Mouse (Mus musculus): ENCODE results near the gene Rnf157. TPM values are rescaled to one million over a fixed set of nuclear protein-coding genes. Genes with fewer than 3 reads are reported as not detected.
"Not testable (repeated sequence)": the region's sequence is repeated elsewhere in the genome, so short reads cannot be mapped to it uniquely, and the experiment has no call there.

The Rnf157 gene
- polyA plus RNA-seq, 1 experiment from 2014 or later: 36.8 TPM

DNA sequence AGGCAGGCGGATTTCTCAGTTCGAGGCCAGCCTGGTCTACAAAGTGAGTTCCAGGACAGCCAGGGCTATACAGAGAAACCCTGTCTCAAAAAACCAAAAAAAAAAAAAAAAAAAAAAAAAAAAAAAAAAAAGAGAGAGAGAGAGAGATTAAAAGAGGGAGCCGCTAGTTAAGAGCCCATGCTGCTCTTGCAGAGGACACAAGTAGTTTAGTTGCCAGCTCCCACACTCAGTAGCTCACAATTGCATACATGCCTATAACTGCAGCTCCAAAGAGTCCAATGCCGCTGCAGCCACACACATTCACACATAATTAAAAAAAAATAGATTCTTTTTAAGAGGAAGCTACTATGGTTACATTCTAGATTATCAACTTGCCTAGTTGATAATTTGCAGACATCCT, 2.4 kb downstream of the Rnf157 start:
- not testable (repeated sequence) for H3K9me3 ChIP-seq; H3K27ac ChIP-seq; H3K36me3 ChIP-seq (replicated peaks); ATAC-seq (ENCODE audit: low FRiP score); H3K4me2 ChIP-seq; H3K9ac ChIP-seq; H3K4me3 ChIP-seq (replicated peaks)
- WGBS: 77% methylated on average over 4 of the region's 4 CpGs
- peaks cover 13% of the 10 kb centered on the region for H3K27me3 ChIP-seq
- H3K4me1 ChIP-seq: peaks cover 26% of the 10 kb centered on the region

DNA sequence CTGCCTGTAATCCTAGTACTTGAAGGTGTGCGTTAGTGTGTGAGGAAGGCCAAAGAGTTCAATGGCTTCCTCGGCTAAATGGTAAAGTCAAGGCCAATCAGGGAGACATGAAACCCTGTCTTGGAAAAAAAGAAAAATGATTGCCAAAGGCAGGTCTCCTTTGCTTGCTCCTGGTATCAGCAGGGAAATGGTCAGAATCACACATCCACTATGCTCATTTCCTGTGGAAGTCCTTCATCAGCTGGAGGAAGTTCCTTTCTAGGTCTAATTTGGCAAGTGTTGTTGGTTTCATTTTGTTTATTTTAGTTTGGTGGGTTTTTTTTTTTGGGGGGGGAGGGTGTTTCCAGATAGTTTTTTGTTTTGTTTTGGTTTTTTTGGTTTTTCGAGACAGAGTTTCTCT, 3.8 kb downstream of the Rnf157 start:
- ATAC-seq (ENCODE audit: low FRiP score): no peak
- Histone ChIP-seq H3K27me3 (0 out of 2 replicates have a peak, but pooled peaks cover 3% of the 10 kb centered on the region), H3K9ac (no peak overlapping the region), H3K9me3 (no peaks in the 10 kb centered on the region), H3K4me3 (replicated peaks) (no peak overlapping the region), H3K4me2 (no peak overlapping the region), H3K4me1 (peaks cover 26% of the 10 kb centered on the region), H3K27ac (no peak overlapping the region), H3K36me3 (replicated peaks) (peaks cover 6% of the 10 kb centered on the region)
- 88% methylated on average over 3 of the region's 3 CpGs for WGBS

DNA sequence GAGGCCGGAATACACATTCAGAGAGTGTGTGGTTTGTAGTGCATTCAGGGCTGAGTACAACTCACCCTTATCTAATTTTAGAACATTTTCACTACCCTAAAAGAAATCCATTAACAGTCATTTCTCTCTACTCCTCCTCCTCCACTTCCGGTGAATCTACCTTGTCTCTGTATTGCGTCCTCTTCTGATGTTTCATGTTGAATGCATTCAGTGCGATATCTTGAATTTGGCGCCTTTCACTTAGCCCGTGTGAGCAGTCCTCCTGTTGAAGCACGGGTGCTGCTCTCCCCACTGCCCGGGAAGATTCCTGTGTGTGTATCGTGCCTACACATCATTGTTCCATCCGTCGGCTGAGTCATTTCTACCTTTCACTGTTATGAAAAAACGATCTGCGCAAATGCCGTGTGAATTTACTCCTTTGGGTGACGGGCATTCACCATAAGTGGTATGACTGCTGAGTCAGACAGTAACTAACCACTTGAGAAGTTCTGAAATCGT, 6.6 kb downstream of the Rnf157 start:
- WGBS: 96% methylated on average over 16 of the region's 16 CpGs
- Histone ChIP-seq H3K27ac (no peak overlapping the region), H3K9ac (no peak overlapping the region), H3K27me3 (no peaks in the 10 kb centered on the region), H3K4me2 (no peak overlapping the region), H3K36me3 (replicated peaks) (peaks cover 18% of the 10 kb centered on the region), H3K9me3 (no peaks in the 10 kb centered on the region), H3K4me1 (peaks cover 9% of the 10 kb centered on the region), H3K4me3 (replicated peaks) (no peak overlapping the region)
- ATAC-seq (ENCODE audit: low FRiP score): no peak

DNA sequence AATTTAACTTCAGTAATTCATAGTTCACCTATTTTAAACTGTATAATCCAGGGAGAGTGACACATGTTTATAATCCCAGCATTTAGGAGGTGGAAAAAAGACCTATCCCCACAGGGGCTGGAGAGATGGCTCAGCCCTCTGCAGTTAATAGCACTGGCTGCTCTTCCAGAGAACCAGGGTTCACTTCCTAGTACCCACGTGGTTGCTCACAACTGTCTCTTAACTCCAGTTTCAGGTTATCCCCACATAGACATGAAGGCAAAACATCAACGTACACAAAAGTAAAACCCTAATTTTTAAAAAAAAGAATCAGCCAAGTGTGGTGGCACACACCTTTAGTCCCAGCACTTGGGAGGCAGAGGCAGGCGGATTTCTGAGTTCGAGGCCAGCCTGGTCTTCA, 7.2 kb downstream of the Rnf157 start:
- H3K4me1 ChIP-seq: peaks cover 2% of the 10 kb centered on the region; the same call in 1 of the 2 replicates
- 93% methylated on average over 4 of the region's 4 CpGs for WGBS
- no peak overlapping the region for H3K4me2 ChIP-seq
- no peak overlapping the region for H3K9ac ChIP-seq
- H3K27ac ChIP-seq: no peak overlapping the region
- no peak for ATAC-seq (ENCODE audit: low FRiP score)
- H3K9me3 ChIP-seq: no peaks in the 10 kb centered on the region
- H3K27me3 ChIP-seq: no peaks in the 10 kb centered on the region
- no peak overlapping the region for H3K4me3 ChIP-seq (replicated peaks)
- H3K36me3 ChIP-seq (replicated peaks): peaks cover 18% of the 10 kb centered on the region

DNA sequence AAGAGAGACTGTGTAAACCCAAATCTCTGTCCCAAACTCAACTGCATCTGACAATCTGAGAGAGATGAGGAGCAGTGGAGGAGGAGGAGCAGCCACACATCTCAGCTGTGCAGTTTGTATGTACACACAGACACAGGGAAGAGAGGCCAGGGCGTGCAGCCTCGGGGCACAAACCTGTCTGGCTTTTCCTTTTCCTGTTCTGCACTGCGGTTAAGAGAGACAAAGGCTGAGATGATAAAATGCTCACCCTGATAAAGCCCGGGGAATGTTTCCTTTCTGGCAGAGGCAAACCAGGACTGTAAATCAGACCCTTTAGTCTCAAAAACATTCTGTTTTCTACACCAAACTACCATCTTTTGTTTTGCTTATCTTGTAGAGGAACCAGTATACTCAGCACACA, 12.3 kb downstream of the Rnf157 start:
- no peak overlapping the region for H3K9ac ChIP-seq
- no peaks in the 10 kb centered on the region for H3K9me3 ChIP-seq
- no peak for ATAC-seq (ENCODE audit: low FRiP score)
- 82% methylated on average over 4 of the region's 4 CpGs for WGBS
- no peak overlapping the region for H3K4me3 ChIP-seq (replicated peaks)
- no peak overlapping the region for H3K4me2 ChIP-seq
- peaks cover 8% of the 10 kb centered on the region for H3K4me1 ChIP-seq
- no peaks in the 10 kb centered on the region for H3K27me3 ChIP-seq
- H3K36me3 ChIP-seq (replicated peaks): peaks cover 22% of the 10 kb centered on the region
- H3K27ac ChIP-seq: 0 out of 2 replicates have a peak overlapping the region, but pooled peaks have one; percentile 32

DNA sequence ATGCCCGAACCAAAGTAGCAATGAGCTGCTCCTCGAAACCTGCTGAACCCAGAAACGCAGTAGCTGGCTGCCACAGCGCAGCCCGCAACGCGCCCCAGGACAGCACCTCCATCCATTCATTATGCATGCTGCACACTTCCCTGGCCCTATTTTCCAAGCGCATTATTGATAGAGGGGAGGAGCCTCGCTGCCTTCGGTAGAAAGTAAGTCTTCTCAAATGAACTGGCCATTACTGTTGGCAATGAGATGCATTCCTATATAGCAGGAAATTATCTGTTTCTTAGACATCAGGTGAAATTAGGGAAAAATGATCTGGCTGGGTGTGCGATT, 14.5 kb downstream of the Rnf157 start:
- 83% methylated on average over 11 of the region's 11 CpGs for WGBS
- no peaks in the 10 kb centered on the region for H3K27me3 ChIP-seq
- no peak overlapping the region for H3K9ac ChIP-seq
- H3K27ac ChIP-seq: no peak overlapping the region
- H3K36me3 ChIP-seq (replicated peaks): peaks cover 19% of the 10 kb centered on the region
- no peaks in the 10 kb centered on the region for H3K9me3 ChIP-seq
- no peak overlapping the region for H3K4me2 ChIP-seq
- ATAC-seq (ENCODE audit: low FRiP score): no peak
- peaks cover 8% of the 10 kb centered on the region for H3K4me1 ChIP-seq
- no peak overlapping the region for H3K4me3 ChIP-seq (replicated peaks)

GRCm38 (mm10) chr11:116397517-116398347, 15.1 kb downstream of the Rnf157 start:
- Histone ChIP-seq H3K4me1 (peaks cover 8% of the 10 kb centered on the region), H3K27me3 (no peaks in the 10 kb centered on the region), H3K4me3 (replicated peaks) (no peak overlapping the region), H3K36me3 (replicated peaks) (0 out of 2 replicates have a peak, but pooled peaks cover 13% of the 10 kb centered on the region), H3K9me3 (no peaks in the 10 kb centered on the region), H3K27ac (no peak overlapping the region), H3K9ac (no peak overlapping the region), H3K4me2 (no peak overlapping the region)
- no peak for ATAC-seq (ENCODE audit: low FRiP score)
- 83% methylated on average over 8 of the region's 8 CpGs for WGBS

GRCm38 (mm10) chr11:116396934-116397330, 15.9 kb downstream of the Rnf157 start:
- H3K27ac ChIP-seq: no peak overlapping the region
- H3K9ac ChIP-seq: no peak overlapping the region
- H3K27me3 ChIP-seq: no peaks in the 10 kb centered on the region
- no peak overlapping the region for H3K4me3 ChIP-seq (replicated peaks)
- WGBS: 97% methylated on average over 3 of the region's 3 CpGs
- H3K4me2 ChIP-seq: no peak overlapping the region
- ATAC-seq (ENCODE audit: low FRiP score): no peak
- no peaks in the 10 kb centered on the region for H3K9me3 ChIP-seq
- 0 out of 2 replicates have a peak, but pooled peaks cover 13% of the 10 kb centered on the region for H3K36me3 ChIP-seq (replicated peaks)
- H3K4me1 ChIP-seq: peaks cover 8% of the 10 kb centered on the region

DNA sequence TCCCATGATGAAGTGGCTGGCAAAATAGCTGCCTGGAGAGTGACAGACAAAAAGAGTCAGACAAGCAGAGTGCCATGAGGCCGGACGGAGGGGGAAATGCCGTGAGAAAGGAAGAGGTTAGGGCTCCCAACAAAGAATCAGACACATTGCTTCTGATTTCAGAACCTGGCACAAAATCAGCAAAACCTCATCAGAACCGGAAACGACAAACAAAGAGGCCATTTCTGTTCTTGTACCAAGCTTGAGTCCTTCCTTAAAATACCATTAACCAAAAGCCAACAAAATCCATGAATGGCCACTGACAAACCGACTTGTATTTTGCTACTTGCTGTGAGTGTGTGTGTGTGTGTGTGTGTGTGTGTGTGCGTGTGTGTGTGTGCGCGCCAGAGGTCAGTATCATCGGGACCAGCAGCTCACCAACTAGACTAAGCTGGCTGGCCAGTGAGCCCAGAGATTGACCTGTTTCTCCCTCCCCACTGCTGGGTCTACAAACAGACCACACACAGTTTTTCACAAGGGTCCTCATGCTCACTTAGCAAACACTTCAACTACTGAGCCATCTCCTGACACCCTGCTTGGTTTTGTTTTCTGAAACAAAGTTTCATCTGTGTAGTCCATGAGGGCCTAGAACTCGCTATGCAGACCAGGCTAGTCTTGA, 16.4 kb downstream of the Rnf157 start:
- no peak for ATAC-seq (ENCODE audit: low FRiP score)
- Histone ChIP-seq H3K27ac (no peak overlapping the region), H3K4me3 (replicated peaks) (no peak overlapping the region), H3K27me3 (no peaks in the 10 kb centered on the region), H3K4me2 (no peak overlapping the region), H3K9me3 (no peaks in the 10 kb centered on the region), H3K36me3 (replicated peaks) (0 out of 2 replicates have a peak, but pooled peaks cover 13% of the 10 kb centered on the region), H3K9ac (no peak overlapping the region), H3K4me1 (peaks cover 8% of the 10 kb centered on the region)
- 92% methylated on average over 11 of the region's 11 CpGs for WGBS

GRCm38 (mm10) chr11:116394769-116395168, 18.1 kb downstream of the Rnf157 start:
- Histone ChIP-seq H3K4me2 (no peak overlapping the region), H3K4me3 (replicated peaks) (no peak overlapping the region), H3K9ac (no peak overlapping the region), H3K27me3 (no peaks in the 10 kb centered on the region), H3K9me3 (no peaks in the 10 kb centered on the region), H3K4me1 (peaks cover 8% of the 10 kb centered on the region), H3K36me3 (replicated peaks) (0 out of 2 replicates have a peak, but pooled peaks cover 13% of the 10 kb centered on the region), H3K27ac (peak overlapping the region; percentile 2; the same call in 1 of the 2 replicates)
- 93% methylated on average over 4 of the region's 4 CpGs for WGBS
- ATAC-seq (ENCODE audit: low FRiP score): no peak

GRCm38 (mm10) chr11:116388841-116389480, 23.9 kb downstream of the Rnf157 start:
- H3K9ac ChIP-seq: no peak overlapping the region
- WGBS: 64% methylated on average over 14 of the region's 14 CpGs
- 0 out of 2 replicates have a peak, but pooled peaks have one; percentile 20 for ATAC-seq (ENCODE audit: low FRiP score)
- no peak overlapping the region for H3K27ac ChIP-seq
- peaks cover 5% of the 10 kb centered on the region; the same call in 1 of the 2 replicates for H3K36me3 ChIP-seq (replicated peaks)
- no peak overlapping the region for H3K4me2 ChIP-seq
- no peaks in the 10 kb centered on the region for H3K9me3 ChIP-seq
- peaks cover 17% of the 10 kb centered on the region for H3K4me1 ChIP-seq
- H3K4me3 ChIP-seq (replicated peaks): no peak overlapping the region
- no peaks in the 10 kb centered on the region for H3K27me3 ChIP-seq

Measured in forebrain, embryonic 12.5 days (tissue).